Mouse (Mus musculus): ENCODE results near the gene Dixdc1. TPM values are rescaled to one million over a fixed set of nuclear protein-coding genes. Genes with fewer than 3 reads are reported as not detected.
A peak's percentile ranks its signal among the peaks of the same experiment; 100 is the strongest.

Dixdc1 gene
- 29.5 and 30.4 TPM in 2 replicates for polyA plus RNA-seq (2016; fragmentation: Nextera tagmentation; extraction: Ambion mirVana)

- H3K9ac ChIP-seq (replicated peaks): no peak within 1 kb of the TSS
- H3K4me1 ChIP-seq (replicated peaks): peaks cover 7% of the 10 kb centered on the region
- peak within 1 kb of the TSS; percentile 39 for H3K4me3 ChIP-seq (replicated peaks)
- no peaks in the 10 kb centered on the region for H3K27me3 ChIP-seq
- H3K4me2 ChIP-seq: peak within 1 kb of the TSS; percentile 63
- H3K27ac ChIP-seq: no peak within 1 kb of the TSS
- WGBS: 13% methylated on average over 36 of the region's 36 CpGs
- no peaks in the 10 kb centered on the region for H3K9me3 ChIP-seq
- H3K36me3 ChIP-seq: no peaks in the 10 kb centered on the region
- peak; percentile 96 for ATAC-seq (ENCODE audit: insufficient number of reproducible peaks, insufficient read depth, low FRiP score, low TSS enrichment, low read depth)
Measured at GRCm38 (mm10) chr9:50738914-50739870, at the start of gene Dixdc1. TSS of gene Dixdc1 (minus strand) at chr9:50739517.

GRCm38 (mm10) chr9:50782155-50782554, 42.8 kb upstream of the Dixdc1 start:
- 0 out of 2 replicates have a peak, but pooled peaks cover 5% of the 10 kb centered on the region for H3K9me3 ChIP-seq
- no peak overlapping the region for H3K27ac ChIP-seq
- H3K36me3 ChIP-seq: peaks cover 85% of the 10 kb centered on the region
- no peaks in the 10 kb centered on the region for H3K27me3 ChIP-seq
- no peak overlapping the region for H3K4me3 ChIP-seq (replicated peaks)
- WGBS: 71% methylated on average over 2 of the region's 2 CpGs
- no peak overlapping the region for H3K9ac ChIP-seq (replicated peaks)
- no peak overlapping the region for H3K4me2 ChIP-seq
- no peaks in the 10 kb centered on the region for H3K4me1 ChIP-seq (replicated peaks)
- ATAC-seq (ENCODE audit: insufficient number of reproducible peaks, insufficient read depth, low FRiP score, low TSS enrichment, low read depth): no peak

- peaks cover 30% of the 10 kb centered on the region for H3K36me3 ChIP-seq
- peak overlapping the region; percentile 93 for H3K4me3 ChIP-seq (replicated peaks)
- 52% methylated on average over 11 of the region's 11 CpGs for WGBS
- H3K9ac ChIP-seq (replicated peaks): peak overlapping the region; percentile 90
- peak overlapping the region; percentile 69 for H3K4me2 ChIP-seq
- peaks cover 11% of the 10 kb centered on the region for H3K4me1 ChIP-seq (replicated peaks)
- H3K27me3 ChIP-seq: no peaks in the 10 kb centered on the region
- H3K9me3 ChIP-seq: no peaks in the 10 kb centered on the region
- H3K27ac ChIP-seq: no peak overlapping the region; the same call in 1 of the 2 replicates
- no peak for ATAC-seq (ENCODE audit: insufficient number of reproducible peaks, insufficient read depth, low FRiP score, low TSS enrichment, low read depth)
Measured at GRCm38 (mm10) chr9:50776162-50776760, 36.9 kb upstream of the Dixdc1 start.

GRCm38 (mm10) chr9:50775662-50776126, 36.4 kb upstream of the Dixdc1 start:
- Histone ChIP-seq H3K4me3 (replicated peaks) (peak overlapping the region; percentile 93), H3K27ac (peak overlapping the region; percentile 91), H3K27me3 (no peaks in the 10 kb centered on the region), H3K4me1 (replicated peaks) (peaks cover 11% of the 10 kb centered on the region), H3K9me3 (no peaks in the 10 kb centered on the region), H3K9ac (replicated peaks) (peak overlapping the region; percentile 90), H3K4me2 (peak overlapping the region; percentile 69), H3K36me3 (peaks cover 24% of the 10 kb centered on the region)
- under 1% methylated on average over 30 of the region's 30 CpGs for WGBS
- peak; percentile 66 for ATAC-seq (ENCODE audit: insufficient number of reproducible peaks, insufficient read depth, low FRiP score, low TSS enrichment, low read depth)

GRCm38 (mm10) chr9:50774991-50775612, 35.8 kb upstream of the Dixdc1 start, which contains the start of the genes Alg9 and 1110032A03Rik:
TSS of gene Alg9 (plus strand) at chr9:50775019.
TSS of gene 1110032A03Rik (minus strand) at chr9:50775520.
- peaks cover 11% of the 10 kb centered on the region for H3K4me1 ChIP-seq (replicated peaks)

GRCm38 (mm10) chr9:50774026-50774462, 34.7 kb upstream of the Dixdc1 start:
- H3K4me2 ChIP-seq: peak overlapping the region; percentile 69
- H3K4me3 ChIP-seq (replicated peaks): peak overlapping the region; percentile 93; the same call in 1 of the 2 replicates
- no peaks in the 10 kb centered on the region for H3K9me3 ChIP-seq
- ATAC-seq (ENCODE audit: insufficient number of reproducible peaks, insufficient read depth, low FRiP score, low TSS enrichment, low read depth): no peak
- peaks cover 13% of the 10 kb centered on the region for H3K4me1 ChIP-seq (replicated peaks)
- H3K27me3 ChIP-seq: no peaks in the 10 kb centered on the region
- 65% methylated on average over 4 of the region's 4 CpGs for whole genome bisulfite sequencing
- peaks cover 8% of the 10 kb centered on the region for H3K36me3 ChIP-seq
- no peak overlapping the region for H3K27ac ChIP-seq
- 0 out of 2 replicates have a peak overlapping the region, but pooled peaks have one; percentile 90 for H3K9ac ChIP-seq (replicated peaks)

More at GRCm38 (mm10) chr9:50774991-50775612, 35.8 kb upstream of the Dixdc1 start, which contains the start of the genes Alg9 and 1110032A03Rik:
- under 1% methylated on average over 49 of the region's 51 CpGs for WGBS
- H3K36me3 ChIP-seq: peaks cover 18% of the 10 kb centered on the region
- H3K4me3 ChIP-seq (replicated peaks): peak within 1 kb of the TSS; percentile 93
- peak within 1 kb of the TSS; percentile 90 for H3K9ac ChIP-seq (replicated peaks)
- no peaks in the 10 kb centered on the region for H3K9me3 ChIP-seq
- peak; percentile 72; the same call in 1 of the 2 replicates for ATAC-seq (ENCODE audit: insufficient number of reproducible peaks, insufficient read depth, low FRiP score, low TSS enrichment, low read depth)
- peak within 1 kb of the TSS; percentile 69 for H3K4me2 ChIP-seq
- H3K27me3 ChIP-seq: no peaks in the 10 kb centered on the region
- H3K27ac ChIP-seq: peak within 1 kb of the TSS; percentile 91

- no peaks in the 10 kb centered on the region for H3K9me3 ChIP-seq
- no peaks in the 10 kb centered on the region for H3K27me3 ChIP-seq
- no peak for ATAC-seq (ENCODE audit: insufficient number of reproducible peaks, insufficient read depth, low FRiP score, low TSS enrichment, low read depth)
- no peak overlapping the region for H3K4me3 ChIP-seq (replicated peaks)
- H3K36me3 ChIP-seq: no peaks in the 10 kb centered on the region; the same call in 1 of the 2 replicates
- H3K9ac ChIP-seq (replicated peaks): no peak overlapping the region
- peaks cover 12% of the 10 kb centered on the region for H3K4me1 ChIP-seq (replicated peaks)
- H3K27ac ChIP-seq: no peak overlapping the region
- H3K4me2 ChIP-seq: no peak overlapping the region
- WGBS: 79% methylated on average over 2 of the region's 2 CpGs
Measured at GRCm38 (mm10) chr9:50770011-50770410, 30.7 kb upstream of the Dixdc1 start.

GRCm38 (mm10) chr9:50768107-50769002, 29.0 kb upstream of the Dixdc1 start, which contains the start of gene Fdxacb1:
TSS of gene Fdxacb1 (plus strand) at chr9:50768236.
- H3K9me3 ChIP-seq: no peaks in the 10 kb centered on the region

GRCm38 (mm10) chr9:50767531-50768106, 28.3 kb upstream of the Dixdc1 start:
- Histone ChIP-seq H3K4me3 (replicated peaks) (peak overlapping the region; percentile 64), H3K4me2 (peak overlapping the region; percentile 68), H3K36me3 (no peaks in the 10 kb centered on the region; the same call in 1 of the 2 replicates), H3K9me3 (no peaks in the 10 kb centered on the region), H3K27me3 (no peaks in the 10 kb centered on the region), H3K4me1 (replicated peaks) (peaks cover 8% of the 10 kb centered on the region), H3K9ac (replicated peaks) (peak overlapping the region; percentile 67), H3K27ac (0 out of 2 replicates have a peak overlapping the region, but pooled peaks have one; percentile 59)
- ATAC-seq (ENCODE audit: insufficient number of reproducible peaks, insufficient read depth, low FRiP score, low TSS enrichment, low read depth): no peak; the same call in 1 of the 2 replicates
- 8% methylated on average over 17 of the region's 17 CpGs for WGBS

More at GRCm38 (mm10) chr9:50768107-50769002, 29.0 kb upstream of the Dixdc1 start, which contains the start of gene Fdxacb1:
- H3K27me3 ChIP-seq: no peaks in the 10 kb centered on the region
- peaks cover 8% of the 10 kb centered on the region for H3K4me1 ChIP-seq (replicated peaks)
- H3K27ac ChIP-seq: peak within 1 kb of the TSS; percentile 88
- ATAC-seq (ENCODE audit: insufficient number of reproducible peaks, insufficient read depth, low FRiP score, low TSS enrichment, low read depth): peak; percentile 98
- peak within 1 kb of the TSS; percentile 68 for H3K4me2 ChIP-seq
- peak within 1 kb of the TSS; percentile 67 for H3K9ac ChIP-seq (replicated peaks)
- H3K36me3 ChIP-seq: no peaks in the 10 kb centered on the region; the same call in 1 of the 2 replicates
- WGBS: 5% methylated on average over 59 of the region's 59 CpGs
- H3K4me3 ChIP-seq (replicated peaks): peak within 1 kb of the TSS; percentile 64
